Mouse (Mus musculus) macrophage (primary cell): ENCODE measurements around the gene Hoxd12. TPM values are rescaled to one million over a fixed set of nuclear protein-coding genes. Genes with fewer than 3 reads are reported as not detected.

Experiments used
- H3K27ac ChIP-seq: fragments of 350-480 bp; formaldehyde crosslinking; 2 replicates; pipeline ENCODE4 v1.9.0; 2021
- H3K36me3 ChIP-seq: fragments of 350-480 bp; formaldehyde crosslinking; 2 replicates; pipeline ENCODE4 v1.9.0; 2021; ENCODE audit errors: inconsistent target
- H3K4me3 ChIP-seq: fragments of 350-480 bp; formaldehyde crosslinking; 2 replicates; pipeline ENCODE4 v1.9.0; 2021; ENCODE audit errors: inconsistent target
- H3K79me2 ChIP-seq: fragments of 350-480 bp; formaldehyde crosslinking; 2 replicates; pipeline ENCODE4 v1.9.0; 2021; ENCODE audit errors: inconsistent target
- WGBS: methylation state at CpG from one replicate; pipeline ENCODE4 v1.1.7; 2026; ENCODE audit warnings: inconsistent platforms; ENCODE audit not compliant: missing documents; 5-methylcytosine and 5-hydroxymethylcytosine counted together
- polyA plus RNA-seq: library from polyadenylated mRNA; stranded (reverse); fragments of 250-400 nt; gene quantifications from 3 replicates; pipeline ENCODE4 v1.2.4, GENCODE M21; 2018; ENCODE audit warnings: inconsistent platforms

Hoxd12 gene
- polyA plus RNA-seq, 1 experiment from 2014 or later: not detected

DNA sequence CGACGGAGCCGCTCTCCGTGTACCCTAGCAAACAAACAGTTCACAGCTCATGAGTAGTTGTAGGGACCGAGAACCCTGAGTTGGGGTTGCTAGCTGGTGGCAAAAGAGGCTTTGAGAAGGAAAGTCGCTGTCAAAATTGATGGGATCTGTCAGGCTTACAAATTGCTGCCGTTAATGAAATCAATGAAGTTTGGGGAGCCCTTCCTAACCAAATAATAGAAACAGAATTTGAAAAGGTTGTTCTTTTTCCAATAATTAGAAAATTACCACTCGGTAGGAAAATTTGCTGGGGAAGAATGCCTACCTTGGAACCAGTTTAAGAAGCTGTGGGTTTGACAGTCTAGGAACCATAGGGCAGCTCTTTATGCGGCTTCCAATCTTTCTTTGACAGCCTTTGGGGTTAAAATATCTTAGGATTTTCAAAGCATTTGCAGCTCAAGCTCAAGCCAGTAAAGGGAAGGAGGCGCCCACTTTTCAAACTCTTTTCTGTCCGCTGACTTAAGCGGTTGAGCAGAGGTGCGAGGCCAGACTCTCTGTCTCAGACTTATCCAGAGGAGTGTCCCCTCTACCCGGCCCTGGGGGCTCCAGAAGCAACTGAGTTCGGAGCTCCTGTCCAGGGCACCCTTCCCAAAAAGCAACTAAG lies 16.7 kb upstream of the Hoxd12 start:
- H3K36me3 ChIP-seq: no peaks in the 10 kb centered on the region
- H3K79me2 ChIP-seq: no peaks in the 10 kb centered on the region
- H3K4me3 ChIP-seq: no peak overlapping the region
- 9% methylated on average over 15 of the region's 15 CpGs for WGBS
- H3K27ac ChIP-seq: no peak overlapping the region

DNA sequence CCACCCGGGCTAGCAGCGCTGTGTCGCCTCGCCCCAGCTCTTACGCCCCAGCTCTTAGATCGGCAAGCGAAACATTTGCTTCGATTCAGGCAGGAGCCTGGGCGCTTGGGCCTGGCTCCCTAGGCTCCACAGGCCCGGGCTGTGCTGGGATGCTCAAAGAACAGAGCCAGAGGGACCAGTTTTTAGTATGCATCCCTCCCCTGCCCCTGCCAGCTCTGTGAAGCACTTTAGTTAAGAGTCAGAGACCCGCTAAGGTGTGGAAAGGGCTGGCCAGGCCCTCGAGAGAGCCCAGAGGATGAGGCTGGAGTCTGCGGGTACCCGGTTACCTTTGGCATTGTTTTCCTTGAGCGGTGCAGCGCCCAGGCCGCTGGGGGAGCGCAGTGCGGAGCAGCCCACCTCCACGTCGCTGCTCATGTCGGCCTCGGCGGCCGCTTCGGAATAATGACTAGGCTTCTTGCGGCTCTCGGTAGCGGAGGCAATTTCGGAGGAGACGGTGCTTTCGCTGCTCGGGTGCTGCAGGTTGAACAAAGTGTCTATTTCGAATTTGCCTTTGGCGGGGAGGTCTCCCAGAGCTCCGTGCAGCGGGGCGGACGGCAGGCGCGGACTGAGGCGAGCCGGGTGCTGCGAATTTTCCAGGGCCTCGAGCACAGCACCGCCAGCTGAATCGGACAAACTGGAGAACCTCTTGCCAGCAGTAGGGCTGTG lies 16.0 kb upstream of the Hoxd12 start:
- WGBS: 7% methylated on average over 47 of the region's 47 CpGs
- no peaks in the 10 kb centered on the region for H3K36me3 ChIP-seq
- H3K27ac ChIP-seq: no peak overlapping the region
- H3K79me2 ChIP-seq: no peaks in the 10 kb centered on the region
- H3K4me3 ChIP-seq: no peak overlapping the region

DNA sequence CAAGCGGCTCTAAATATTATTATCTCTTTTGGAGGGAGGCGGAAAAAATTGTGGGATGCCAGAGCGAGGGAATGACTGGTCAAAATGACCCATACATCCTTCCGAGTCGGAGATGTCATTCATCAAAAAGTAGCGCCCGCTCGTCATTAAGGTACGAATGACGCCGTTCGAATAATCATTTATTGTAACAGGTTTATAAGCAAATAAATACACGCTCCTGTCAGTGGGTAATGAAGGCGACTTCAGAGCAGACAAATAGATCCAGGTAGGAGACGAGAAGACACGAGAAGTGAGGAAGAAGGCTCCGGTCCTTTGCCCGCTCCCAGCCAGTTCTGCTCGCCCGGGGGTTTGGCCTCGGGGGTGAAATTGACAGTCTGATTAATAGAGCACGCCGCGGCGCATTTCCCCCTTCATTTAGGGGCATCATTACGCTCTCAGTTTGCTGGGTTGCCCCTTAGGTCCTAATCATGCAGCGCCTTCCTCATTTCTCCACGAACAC lies 15.3 kb upstream of the Hoxd12 start, which contains the start of gene Evx2:
Gene Evx2 (minus strand): TSS at position 51 of the 499 bp plus-strand sequence.
- Histone ChIP-seq H3K27ac (no peak within 1 kb of the TSS), H3K4me3 (no peak within 1 kb of the TSS), H3K79me2 (no peaks in the 10 kb centered on the region), H3K36me3 (no peaks in the 10 kb centered on the region)
- 11% methylated on average over 27 of the region's 28 CpGs for WGBS

DNA sequence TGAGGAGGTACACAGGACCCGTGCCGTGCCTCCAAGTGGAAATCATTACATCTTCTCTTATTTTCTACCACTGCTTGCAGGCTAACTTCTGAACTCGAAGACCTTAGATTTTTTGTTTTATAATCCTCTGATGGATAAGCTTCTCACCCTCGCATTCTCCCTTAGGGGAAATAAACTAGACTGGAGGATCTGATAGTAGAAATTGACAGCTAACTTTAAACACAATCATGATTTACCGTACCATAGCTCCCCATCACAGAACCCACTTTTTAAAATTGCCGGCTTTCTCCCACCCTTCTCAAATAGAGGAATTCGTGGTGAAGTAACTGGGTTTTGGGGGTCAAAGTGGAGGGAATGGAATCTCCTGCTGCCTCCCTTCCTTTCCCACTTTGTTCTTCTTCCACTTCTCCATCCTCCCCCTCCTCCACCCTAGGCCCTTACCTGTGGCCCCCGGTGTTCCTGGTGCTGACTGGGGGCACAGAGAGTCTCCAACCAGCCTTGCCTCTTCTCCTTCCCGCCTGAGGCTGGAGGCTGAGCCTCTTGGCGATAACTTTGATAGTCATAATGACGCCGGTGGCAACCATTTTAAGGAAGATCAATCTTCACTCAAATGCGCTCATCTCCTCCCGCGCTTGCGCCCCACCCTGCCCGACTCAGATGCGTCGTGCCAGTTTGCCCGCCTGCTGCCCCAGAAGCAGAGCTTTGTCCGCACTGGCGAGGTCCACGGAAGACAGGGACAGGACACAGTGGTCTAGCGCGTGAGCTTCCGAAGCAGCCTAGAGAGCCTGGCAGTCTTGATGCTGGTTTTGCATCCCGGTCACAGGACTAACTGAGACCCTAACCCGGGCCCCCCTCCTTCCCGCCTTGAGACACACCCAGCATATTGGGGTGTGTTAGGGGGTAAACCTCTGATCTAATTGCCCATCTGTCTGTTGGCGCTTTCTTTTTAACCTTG lies 14.1 kb upstream of the Hoxd12 start:
- WGBS: 8% methylated on average over 29 of the region's 30 CpGs
- Histone ChIP-seq H3K27ac (no peak overlapping the region), H3K36me3 (no peaks in the 10 kb centered on the region), H3K79me2 (no peaks in the 10 kb centered on the region), H3K4me3 (no peak overlapping the region)

DNA sequence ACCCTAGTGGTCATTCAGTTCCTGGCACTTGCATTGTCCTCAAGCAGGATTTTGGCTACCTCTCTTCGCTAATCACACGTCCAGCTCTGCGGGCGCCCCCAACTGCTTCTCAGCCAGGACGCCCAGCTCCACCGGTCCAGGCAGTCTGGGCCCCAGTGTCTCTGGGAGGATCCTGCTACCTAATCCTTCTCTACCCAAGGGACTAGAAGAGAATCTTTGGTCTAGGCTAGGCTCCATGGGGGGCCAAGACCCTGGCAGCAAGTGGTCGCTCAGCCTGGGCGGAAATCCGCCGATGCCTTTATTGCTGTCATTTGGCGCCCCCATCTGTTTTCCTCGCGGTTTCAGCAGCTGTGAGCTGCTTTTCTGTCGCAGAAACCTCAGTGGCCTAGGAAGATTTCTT lies 13.1 kb upstream of the Hoxd12 start:
- no peaks in the 10 kb centered on the region for H3K79me2 ChIP-seq
- no peak overlapping the region for H3K4me3 ChIP-seq
- WGBS: 5% methylated on average over 12 of the region's 14 CpGs
- H3K36me3 ChIP-seq: no peaks in the 10 kb centered on the region
- no peak overlapping the region for H3K27ac ChIP-seq

DNA sequence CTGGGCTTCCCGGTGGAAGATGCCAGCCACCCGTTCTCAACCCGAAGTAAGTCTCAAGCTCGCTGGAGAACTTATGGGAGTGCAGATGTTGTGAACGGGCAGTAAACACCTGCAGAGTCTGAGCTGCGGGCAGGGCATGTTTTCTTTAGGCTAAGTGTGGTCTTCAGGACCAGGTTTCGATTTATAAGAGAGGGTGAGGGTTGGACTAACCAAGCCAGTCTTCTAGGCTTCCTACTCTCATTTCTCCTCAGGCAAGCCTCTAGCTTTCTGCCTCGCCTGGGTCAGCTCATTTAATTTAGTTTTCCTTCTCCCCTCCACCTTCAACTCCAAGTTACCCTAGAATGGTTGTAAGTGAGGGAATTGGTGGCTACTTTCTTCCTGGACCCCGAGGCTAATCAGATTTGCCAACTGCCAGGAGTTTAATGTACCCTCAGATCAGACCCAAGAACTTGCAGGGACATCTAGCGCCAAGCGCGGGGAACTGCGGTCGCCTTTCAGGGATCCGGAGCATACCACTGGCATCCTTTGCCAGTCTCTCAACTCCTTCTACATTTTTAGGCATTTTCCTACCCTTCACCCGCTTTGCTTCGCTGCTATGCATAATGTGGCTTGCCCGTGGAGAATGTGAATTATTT lies 11.4 kb upstream of the Hoxd12 start:
- Histone ChIP-seq H3K79me2 (no peaks in the 10 kb centered on the region), H3K4me3 (no peak overlapping the region), H3K36me3 (no peaks in the 10 kb centered on the region), H3K27ac (no peak overlapping the region)
- WGBS: 8% methylated on average over 18 of the region's 18 CpGs

DNA sequence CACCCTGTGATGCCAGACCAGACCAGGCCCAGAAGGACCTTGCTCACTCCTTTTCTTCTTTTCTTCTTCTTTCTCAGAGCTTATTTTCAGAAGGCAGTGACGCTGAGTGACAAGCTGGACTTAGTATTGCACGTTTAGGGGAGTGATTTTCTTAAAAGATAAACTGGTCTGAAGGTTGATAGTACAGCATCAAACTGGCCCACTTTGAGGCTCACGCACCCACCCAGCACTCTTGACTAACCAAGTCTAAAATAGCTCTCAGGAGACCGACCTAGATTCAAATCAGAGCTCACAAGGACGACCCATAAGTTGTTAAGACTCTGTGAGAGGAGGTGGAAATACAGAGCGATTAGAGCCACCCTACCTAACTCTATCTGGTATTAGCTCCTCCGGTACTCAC lies 8.4 kb upstream of the Hoxd12 start:
- Histone ChIP-seq H3K4me3 (no peak overlapping the region), H3K36me3 (no peaks in the 10 kb centered on the region), H3K79me2 (no peaks in the 10 kb centered on the region), H3K27ac (no peak overlapping the region)
- 5% methylated on average over 7 of the region's 7 CpGs for WGBS

DNA sequence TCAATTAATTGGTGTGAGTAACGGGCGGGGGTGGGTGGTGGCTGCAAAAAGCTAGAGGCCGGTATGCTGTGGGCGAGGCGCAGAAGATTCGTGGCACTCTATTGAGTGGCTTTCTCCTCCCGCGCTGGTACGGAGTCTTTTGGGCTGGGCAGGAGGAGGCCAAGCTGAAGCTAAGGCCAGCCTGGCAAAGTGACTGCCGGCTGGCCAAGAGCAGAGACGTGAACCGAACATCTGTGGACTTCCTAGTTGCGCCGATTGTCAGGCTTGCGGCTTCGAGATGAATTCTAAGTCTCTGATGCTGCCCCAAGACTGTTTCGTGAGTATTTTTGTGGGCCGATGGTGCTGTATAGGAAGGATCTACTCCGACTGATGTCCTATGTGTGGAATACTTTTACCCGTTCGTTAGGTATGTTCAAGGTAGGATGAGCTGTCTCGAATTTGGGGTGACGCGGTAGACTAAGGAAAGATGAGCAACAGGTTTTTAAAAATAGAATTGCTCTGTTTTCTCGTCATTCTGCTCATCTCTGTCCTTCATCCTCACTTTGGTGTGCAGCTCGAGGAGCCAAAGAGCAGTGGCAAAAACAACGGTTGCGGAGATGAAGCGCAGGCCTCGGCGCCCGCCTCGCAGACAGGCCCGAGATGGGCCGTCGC lies 7.5 kb upstream of the Hoxd12 start:
- WGBS: 12% methylated on average over 36 of the region's 36 CpGs
- H3K4me3 ChIP-seq: no peak overlapping the region
- H3K79me2 ChIP-seq: no peaks in the 10 kb centered on the region
- no peak overlapping the region for H3K27ac ChIP-seq
- H3K36me3 ChIP-seq: no peaks in the 10 kb centered on the region

DNA sequence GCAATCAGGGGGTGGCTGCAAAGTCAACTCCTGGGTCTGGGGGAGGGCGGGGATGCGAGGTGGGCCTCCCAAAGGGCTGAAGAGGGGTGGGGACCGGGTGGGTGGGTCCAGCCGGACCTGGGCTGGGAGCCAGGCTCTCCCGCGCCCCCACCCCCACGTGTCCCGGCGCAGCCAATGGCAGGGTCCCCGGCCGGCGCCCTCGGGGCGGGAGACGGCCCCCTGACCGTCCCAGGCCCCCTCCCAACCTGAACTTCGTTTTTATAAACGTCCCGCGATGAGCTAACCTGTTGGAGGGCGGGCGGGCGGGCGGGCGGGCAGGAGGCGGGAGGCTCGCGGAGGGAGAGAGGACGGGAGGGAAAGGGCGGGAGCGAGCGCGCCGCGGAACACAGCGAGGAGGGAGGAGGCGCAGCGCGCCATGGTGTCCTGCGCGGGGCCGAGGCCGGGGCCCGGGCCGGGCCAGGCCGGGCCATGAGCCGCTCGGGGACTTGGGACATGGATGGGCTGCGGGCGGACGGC lies 6.9 kb upstream of the Hoxd12 start, which contains the start of gene Hoxd13:
Gene Hoxd13 (plus strand): TSS at position 469 of the 516 bp plus-strand sequence.
- Histone ChIP-seq H3K4me3 (no peak within 1 kb of the TSS), H3K79me2 (no peaks in the 10 kb centered on the region), H3K27ac (no peak within 1 kb of the TSS), H3K36me3 (no peaks in the 10 kb centered on the region)
- WGBS: 2% methylated on average over 22 of the region's 51 CpGs

DNA sequence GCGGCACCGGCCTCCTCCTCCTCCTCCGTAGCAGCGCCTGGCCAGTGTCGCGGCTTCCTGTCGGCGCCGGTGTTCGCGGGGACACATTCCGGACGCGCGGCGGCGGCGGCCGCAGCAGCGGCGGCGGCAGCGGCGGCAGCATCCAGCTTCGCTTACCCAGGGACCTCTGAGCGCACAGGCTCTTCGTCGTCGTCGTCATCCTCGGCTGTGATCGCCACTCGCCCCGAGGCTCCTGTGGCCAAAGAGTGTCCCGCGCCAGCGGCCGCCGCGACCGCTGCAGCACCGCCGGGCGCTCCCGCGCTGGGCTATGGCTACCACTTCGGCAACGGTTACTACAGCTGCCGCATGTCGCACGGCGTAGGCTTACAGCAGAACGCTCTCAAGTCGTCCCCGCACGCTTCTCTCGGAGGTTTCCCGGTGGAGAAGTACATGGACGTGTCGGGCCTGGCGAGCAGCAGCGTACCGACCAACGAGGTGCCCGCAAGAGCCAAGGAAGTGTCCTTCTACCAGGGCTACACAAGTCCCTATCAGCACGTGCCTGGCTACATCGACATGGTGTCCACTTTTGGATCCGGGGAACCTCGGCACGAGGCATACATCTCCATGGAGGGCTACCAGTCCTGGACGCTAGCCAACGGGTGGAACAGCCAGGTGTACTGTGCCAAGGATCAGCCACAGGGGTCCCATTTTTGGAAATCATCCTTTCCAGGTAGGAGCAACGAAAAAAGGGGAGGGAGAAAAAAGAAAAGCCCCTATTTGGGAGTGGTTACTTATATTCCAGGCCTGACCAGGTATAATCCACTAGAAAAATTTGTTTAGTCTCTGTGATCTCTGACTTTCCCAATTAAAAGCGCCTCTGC lies 6.2 kb upstream of the Hoxd12 start:
- Histone ChIP-seq H3K4me3 (no peak overlapping the region), H3K27ac (no peak overlapping the region), H3K36me3 (no peaks in the 10 kb centered on the region), H3K79me2 (no peaks in the 10 kb centered on the region)
- WGBS: 2% methylated on average over 59 of the region's 74 CpGs

DNA sequence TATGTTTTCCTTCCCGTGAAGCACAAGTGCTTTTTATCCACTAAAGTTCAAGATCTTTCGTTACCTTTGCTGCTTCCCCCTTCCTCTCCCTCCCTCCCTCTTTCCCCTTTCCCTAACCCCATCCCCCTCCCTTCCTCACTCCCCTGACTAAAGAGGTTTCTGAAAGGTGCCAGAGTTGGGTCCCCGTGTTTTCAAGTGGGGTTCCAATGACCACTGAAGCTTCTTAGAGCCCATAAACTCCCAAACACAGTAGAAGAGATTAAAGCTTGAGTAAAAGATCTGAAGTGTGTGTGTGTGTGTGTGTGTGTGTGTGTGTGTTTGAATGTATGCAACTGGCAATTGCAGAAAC lies 5.6 kb upstream of the Hoxd12 start:
- WGBS: 3% methylated on average over 3 of the region's 3 CpGs
- H3K36me3 ChIP-seq: no peaks in the 10 kb centered on the region
- H3K4me3 ChIP-seq: no peak overlapping the region
- H3K79me2 ChIP-seq: no peaks in the 10 kb centered on the region
- no peak overlapping the region for H3K27ac ChIP-seq

DNA sequence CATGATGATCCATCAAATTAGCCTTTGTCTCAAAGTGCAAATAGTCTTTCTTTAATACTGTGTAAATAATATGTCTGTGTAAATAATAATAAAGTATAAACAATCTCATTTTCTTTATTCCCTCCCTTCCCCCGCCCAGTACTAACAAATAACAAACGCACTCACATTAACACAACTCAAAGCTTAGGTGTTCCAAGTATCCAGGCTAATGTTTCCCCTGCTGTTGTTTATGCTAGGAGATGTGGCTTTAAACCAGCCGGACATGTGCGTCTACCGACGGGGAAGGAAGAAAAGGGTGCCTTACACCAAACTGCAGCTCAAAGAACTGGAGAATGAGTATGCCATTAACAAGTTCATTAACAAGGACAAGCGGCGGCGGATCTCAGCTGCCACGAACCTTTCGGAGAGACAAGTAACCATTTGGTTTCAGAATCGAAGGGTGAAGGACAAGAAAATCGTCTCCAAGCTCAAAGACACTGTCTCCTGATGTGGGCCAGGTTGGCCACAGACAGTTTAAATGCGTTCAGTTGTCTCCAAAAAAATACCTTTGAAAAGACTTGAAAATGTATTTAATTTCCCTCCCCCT lies 5.1 kb upstream of the Hoxd12 start:
- Histone ChIP-seq H3K36me3 (no peaks in the 10 kb centered on the region), H3K27ac (no peak overlapping the region), H3K79me2 (no peaks in the 10 kb centered on the region), H3K4me3 (no peak overlapping the region)
- 10% methylated on average over 14 of the region's 14 CpGs for WGBS
